Mouse (Mus musculus) lung, postnatal 10 days (tissue): ENCODE measurements at regions not wholly inside any gene's neighbourhood (a gene's known extent, or its start where the extent isn't known, plus 50 kb on each side); places are given as distances from the start of the nearest gene placed in this dataset.

Experiments used
- DNase-seq: peaks from one replicate; pipeline ENCODE4 v3.0.0; 2021

- DNase-seq = no peak
Observed at GRCm38 (mm10) chr3:34465040-34465831, 185.0 kb upstream of the Sox2 start.

- DNase-seq = no peak
Observed at GRCm38 (mm10) chr3:34458766-34459165, 191.4 kb upstream of the Sox2 start.

- no peak for DNase-seq
Observed at GRCm38 (mm10) chr3:34457821-34458220, 192.4 kb upstream of the Sox2 start.

- peak; percentile 76 for DNase-seq
Observed at GRCm38 (mm10) chr3:34456488-34457433, 193.4 kb upstream of the Sox2 start.

- DNase-seq = no peak
Observed at GRCm38 (mm10) chr3:34454026-34454624, 196.1 kb upstream of the Sox2 start.

GRCm38 (mm10) chr3:34445354-34445753 lies 204.9 kb upstream of the Sox2 start:
- DNase-seq = no peak

GRCm38 (mm10) chr3:34444802-34445201 lies 205.4 kb upstream of the Sox2 start:
- no peak for DNase-seq

GRCm38 (mm10) chr3:34443731-34444628 lies 206.2 kb upstream of the Sox2 start:
- no peak for DNase-seq

- DNase-seq = no peak
Observed at GRCm38 (mm10) chr3:34443307-34443706, 206.9 kb upstream of the Sox2 start.

- DNase-seq = no peak
Observed at GRCm38 (mm10) chr3:34441792-34442191, 208.4 kb upstream of the Sox2 start.

GRCm38 (mm10) chr3:34441266-34441665 lies 208.9 kb upstream of the Sox2 start:
- DNase-seq = no peak

- DNase-seq = no peak
Observed at GRCm38 (mm10) chr3:34434901-34435300, 215.3 kb upstream of the Sox2 start.

- no peak for DNase-seq
Observed at GRCm38 (mm10) chr3:34427967-34428366, 222.2 kb upstream of the Sox2 start.

GRCm38 (mm10) chr3:34427495-34427894 lies 222.7 kb upstream of the Sox2 start:
- no peak for DNase-seq

- DNase-seq = no peak
Observed at GRCm38 (mm10) chr3:34426955-34427354, 223.2 kb upstream of the Sox2 start.

GRCm38 (mm10) chr3:34411915-34412306 lies 238.3 kb upstream of the Sox2 start:
- DNase-seq = no peak

- no peak for DNase-seq
Observed at GRCm38 (mm10) chr3:34411142-34411914, 238.9 kb upstream of the Sox2 start.

- no peak for DNase-seq
Observed at GRCm38 (mm10) chr3:34403586-34403985, 246.6 kb upstream of the Sox2 start.

GRCm38 (mm10) chr3:34391275-34391674 lies 258.9 kb upstream of the Sox2 start:
- no peak for DNase-seq

- DNase-seq = no peak
Observed at GRCm38 (mm10) chr3:34384965-34385505, 265.2 kb upstream of the Sox2 start.

- DNase-seq = no peak
Observed at GRCm38 (mm10) chr3:34377913-34378312, 272.3 kb upstream of the Sox2 start.
